Mouse (Mus musculus) kidney, adult 2 months (tissue): ENCODE measurements around the gene Postn.

Experiments used
- CTCF ChIP-seq: fragments of 200-500 bp; conservative IDR thresholded peaks from 2 replicates; pipeline ENCODE4 v1.5.1; 2011; ENCODE audit warnings: low read depth, mild to moderate bottlenecking, control low read depth, low read length, moderate library complexity, mixed read lengths; ENCODE audit not compliant: insufficient read depth, insufficient read length
- POLR2A ChIP-seq: fragments of 200-500 bp; IDR thresholded peaks from one replicate; pipeline ENCODE4 v1.6.1; 2011; ENCODE audit warnings: low read depth, low read length, control low read depth

DNA sequence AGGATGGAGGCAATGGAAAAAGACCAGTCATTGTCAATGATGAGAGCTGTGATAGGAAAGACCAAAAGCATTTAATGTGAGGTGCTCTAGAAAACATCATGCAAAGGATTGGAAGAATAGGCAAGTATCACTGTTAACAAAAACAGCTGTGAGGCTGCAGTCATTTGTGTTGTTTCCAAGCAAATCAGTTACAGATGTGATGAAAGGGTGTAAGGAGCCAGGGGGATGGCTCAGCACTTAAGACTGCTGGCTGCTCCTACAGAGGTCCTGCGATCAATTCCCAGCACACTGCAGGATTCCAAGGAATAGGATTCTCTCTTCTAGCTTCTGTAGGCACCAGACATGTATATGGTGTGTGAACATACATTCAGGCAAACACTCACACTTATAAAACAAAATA lies 10.1 kb downstream of the Postn start:
- TF ChIP-seq CTCF: no peak
- TF ChIP-seq POLR2A: no peak
